Comparison of ENCODE assay signal across 17 mouse cellular contexts in genomic region chr16:49790575-49791465, GRCm38 (mm10). TPM values are rescaled to one million over a fixed set of nuclear protein-coding genes. Genes with fewer than 3 reads are reported as not detected.
DNase-seq lines count a peak whose midpoint lies in the region; ATAC-seq and TF ChIP-seq lines count a peak whose summit lies in the region.
"Had no signal": no experiment of that assay in that cellular context is flagged by ENCODE, and none has a peak within 500 bp of the region (broad histone marks: within the 10 kb centered on the region; RNA-seq: fewer than 3 reads in every experiment).

No protein-coding gene starts in this region.

- no peaks in the 10 kb centered on the region for H3K36me3 ChIP-seq in hindbrain, embryonic 12.5 days
- no peaks in the 10 kb centered on the region for H3K36me3 ChIP-seq in hindbrain, embryonic 16.5 days (ENCODE audit: control insufficient read depth, insufficient read depth, low read length)
- no peaks in the 10 kb centered on the region for H3K36me3 ChIP-seq in liver, embryonic 15.5 days (replicated peaks)
- H3K36me3 ChIP-seq in kidney, adult 2 months (ENCODE audit: control insufficient read depth, insufficient read depth, low read length): no peaks in the 10 kb centered on the region
- H3K36me3 ChIP-seq: embryonic facial prominence, embryonic 15.5 days; limb, embryonic 15.5 days had no signal

- H3K27ac ChIP-seq in hindbrain, embryonic 12.5 days: no peak overlapping the region
- H3K27ac ChIP-seq in hindbrain, embryonic 16.5 days (ENCODE audit: low read depth, low read length): no peak overlapping the region
- peak overlapping the region; percentile 71; the same call in 1 of the 2 replicates for H3K27ac ChIP-seq in bone marrow, adult 2 months (ENCODE audit: control insufficient read depth, insufficient read depth, low read depth, low read length, poor library complexity)
- H3K27ac ChIP-seq in liver, embryonic 15.5 days (replicated peaks): peak overlapping the region; percentile 79
- H3K27ac ChIP-seq in kidney, adult 2 months (ENCODE audit: insufficient read depth, low read depth, low read length): no peak overlapping the region
- H3K27ac ChIP-seq: embryonic facial prominence, embryonic 15.5 days; limb, embryonic 15.5 days had no signal

- WGBS in hindbrain, embryonic 12.5 days: 78% methylated on average over 9 of the region's 9 CpGs
- WGBS in hindbrain, embryonic 16.5 days: 76% methylated on average over 9 of the region's 9 CpGs
- WGBS in bone marrow, adult 2 months: 13% methylated on average over 9 of the region's 9 CpGs
- 32% methylated on average over 9 of the region's 9 CpGs for WGBS in liver, embryonic 15.5 days (ENCODE audit: insufficient replicate concordance)
- 81% methylated on average over 9 of the region's 9 CpGs for WGBS in kidney, adult 2 months

- no peaks in the 10 kb centered on the region for H3K27me3 ChIP-seq in hindbrain, embryonic 12.5 days
- H3K27me3 ChIP-seq in hindbrain, embryonic 16.5 days (replicated peaks; ENCODE audit: control insufficient read depth, insufficient read depth, low read length): no peaks in the 10 kb centered on the region
- no peaks in the 10 kb centered on the region for H3K27me3 ChIP-seq in liver, embryonic 15.5 days
- H3K27me3 ChIP-seq in kidney, adult 2 months (replicated peaks; ENCODE audit: control insufficient read depth, insufficient read depth, low read length): no peaks in the 10 kb centered on the region
- H3K27me3 ChIP-seq: embryonic facial prominence, embryonic 15.5 days; limb, embryonic 15.5 days had no signal

- TF ChIP-seq CTCF in bone marrow, adult 2 months (IDR thresholded peaks at IDR 0.05; ENCODE audit: control insufficient read depth, insufficient read depth, low read length): no peak
- TF ChIP-seq CTCF in kidney, adult 2 months (conservative IDR thresholded peaks at IDR 0.05; ENCODE audit: insufficient read depth, insufficient read length, low read depth, low read length): no peak

- H3K9me3 ChIP-seq in hindbrain, embryonic 12.5 days (replicated peaks): no peaks in the 10 kb centered on the region
- no peaks in the 10 kb centered on the region for H3K9me3 ChIP-seq in hindbrain, embryonic 16.5 days (ENCODE audit: control insufficient read depth, low read length)
- H3K9me3 ChIP-seq in liver, embryonic 15.5 days (replicated peaks): no peaks in the 10 kb centered on the region
- H3K9me3 ChIP-seq: embryonic facial prominence, embryonic 15.5 days; limb, embryonic 15.5 days had no signal

- TF ChIP-seq POLR2A in bone marrow, adult 2 months (IDR thresholded peaks at IDR 0.05; ENCODE audit: borderline replicate concordance, control insufficient read depth, low read depth, low read length): no peak
- TF ChIP-seq POLR2A in kidney, adult 2 months (IDR thresholded peaks at IDR 0.05; ENCODE audit: low read depth, low read length): no peak

- no peak overlapping the region for H3K4me2 ChIP-seq in hindbrain, embryonic 12.5 days (replicated peaks)
- H3K4me2 ChIP-seq in hindbrain, embryonic 16.5 days (ENCODE audit: low read length): no peak overlapping the region
- H3K4me2 ChIP-seq in liver, embryonic 15.5 days: peak overlapping the region; percentile 23; the same call in 1 of the 2 replicates
- H3K4me2 ChIP-seq: embryonic facial prominence, embryonic 15.5 days; limb, embryonic 15.5 days had no signal

- H3K4me3 ChIP-seq in hindbrain, embryonic 12.5 days: no peak overlapping the region
- H3K4me3 ChIP-seq in hindbrain, embryonic 16.5 days (ENCODE audit: low read length): no peak overlapping the region
- H3K4me3 ChIP-seq in bone marrow, adult 2 months (replicated peaks; ENCODE audit: control insufficient read depth, low read depth, low read length): no peak overlapping the region
- no peak overlapping the region for H3K4me3 ChIP-seq in liver, embryonic 15.5 days (replicated peaks)
- H3K4me3 ChIP-seq in kidney, adult 2 months (ENCODE audit: insufficient read depth, low read depth, low read length): no peak overlapping the region
- H3K4me3 ChIP-seq: embryonic facial prominence, embryonic 15.5 days; limb, embryonic 15.5 days; myocyte had no signal

- H3K9ac ChIP-seq in hindbrain, embryonic 12.5 days: no peak overlapping the region
- H3K9ac ChIP-seq in hindbrain, embryonic 16.5 days (ENCODE audit: low read depth, low read length): no peak overlapping the region
- H3K9ac ChIP-seq in liver, embryonic 15.5 days: no peak overlapping the region
- H3K9ac ChIP-seq: embryonic facial prominence, embryonic 15.5 days; limb, embryonic 15.5 days had no signal

- peak; percentile 54; the same call in 1 of the 2 replicates for ATAC-seq in hindbrain, embryonic 12.5 days (ENCODE audit: low FRiP score)
- no peak for ATAC-seq in hindbrain, embryonic 16.5 days
- peak; percentile 26; the same call in 1 of the 2 replicates for ATAC-seq in liver, embryonic 15.5 days (ENCODE audit: insufficient read depth)
- 0 out of 2 replicates have a peak, but pooled peaks have one; percentile 25 for ATAC-seq in neutrophil, adult 5-6 weeks (ENCODE audit: extremely low read depth, insufficient number of reproducible peaks, low FRiP score, poor library complexity, severe bottlenecking)
- ATAC-seq: forebrain, embryonic 16.5 days; intestine, postnatal 0 days had no signal

- no peaks in the 10 kb centered on the region for H3K4me1 ChIP-seq in hindbrain, embryonic 12.5 days
- no peaks in the 10 kb centered on the region for H3K4me1 ChIP-seq in hindbrain, embryonic 16.5 days (ENCODE audit: control insufficient read depth, insufficient read depth, low read depth, low read length)
- H3K4me1 ChIP-seq in bone marrow, adult 2 months (ENCODE audit: control insufficient read depth, insufficient read depth, low read length): peaks cover 8% of the 10 kb centered on the region
- peaks cover 57% of the 10 kb centered on the region for H3K4me1 ChIP-seq in liver, embryonic 15.5 days (replicated peaks)
- no peaks in the 10 kb centered on the region for H3K4me1 ChIP-seq in kidney, adult 2 months (ENCODE audit: control insufficient read depth, insufficient read depth, low read length)
- H3K4me1 ChIP-seq: embryonic facial prominence, embryonic 15.5 days; limb, embryonic 15.5 days had no signal

- no peak for DNase-seq in adrenal gland, postnatal 36 days
- DNase-seq in kidney, adult 2 months: no peak
- no peak for DNase-seq in spleen, postnatal 10 days (ENCODE audit: low spot score in 2 of 2)
- DNase-seq: adrenal gland, adult 2 months; cerebellum, postnatal 36 days; gastrocnemius, postnatal 36 days; kidney, postnatal 4 days had no signal

RNA-seq across cellular contexts. Expression of gene Cd47, which starts 9.5 kb away (rescaled TPM):
- polyA plus RNA-seq in hindbrain, embryonic 12.5 days (2016; fragmentation: Nextera tagmentation; extraction: Ambion mirVana): 92.0 and 95.1 TPM in 2 replicates
- 172 and 192 TPM in 2 replicates for polyA plus RNA-seq in hindbrain, embryonic 16.5 days (2015; fragmentation: Nextera tagmentation; extraction: Ambion mirVana)
- polyA plus RNA-seq in bone marrow, adult 2 months (2011; ENCODE audit: insufficient read depth, insufficient read length, low replicate concordance, missing spikeins): 159 and 163 TPM in 2 replicates
- 266 and 301 TPM in 2 replicates for polyA plus RNA-seq in liver, embryonic 15.5 days (2015; fragmentation: Nextera tagmentation; extraction: Ambion mirVana)
- 113 and 119 TPM in 2 replicates for total RNA-seq in neutrophil, adult 5-6 weeks (2017)
- 100 to 1,000 TPM in 1 of 2 experiments, 10 to 100 TPM in 1; 89.6 to 233 TPM for total RNA-seq in adrenal gland, postnatal 36 days (2021)
- 28.8 and 36.5 TPM in 2 replicates for polyA plus RNA-seq in kidney, adult 2 months (2012; rRNA removed)

Comparison
In these comparisons a context has a peak if more than half of its experiments do, and no peak if none do; other contexts are left out.
1. H3K27ac ChIP-seq: peak in bone marrow, adult 2 months (single experiment) and liver, embryonic 15.5 days (single experiment); none in hindbrain, embryonic 12.5 days (single experiment), hindbrain, embryonic 16.5 days (single experiment) and kidney, adult 2 months (single experiment).